Mouse (Mus musculus) MN1 (cell line): ENCODE results near the gene Steap4.
"Not testable (repeated sequence)": the region's sequence is repeated elsewhere in the genome, so short reads cannot be mapped to it uniquely, and the experiment has no call there.

Source experiments
- DNase-seq: peaks from one replicate; pipeline ENCODE4 v3.0.0-alpha.2; 2016; ENCODE audit warnings: low spot score

Gene Steap4

DNA sequence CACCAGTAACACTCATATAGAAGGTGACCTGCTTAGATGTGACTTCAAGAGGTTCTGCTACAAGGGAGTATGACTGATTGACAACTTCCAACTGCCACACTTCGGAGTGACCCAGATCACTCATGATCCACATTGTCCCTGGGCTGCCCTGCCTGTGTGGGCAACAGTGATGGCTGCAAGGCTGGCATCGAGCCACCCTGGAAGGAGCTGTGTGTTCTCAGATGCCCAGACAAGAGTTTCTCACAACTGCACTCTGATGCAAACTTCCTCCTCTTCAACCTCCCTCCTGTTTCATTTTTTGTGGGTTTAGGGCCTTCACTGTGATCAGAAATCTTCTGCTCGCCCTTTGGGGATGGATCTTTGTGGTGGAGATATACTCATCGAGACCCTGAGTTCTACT, 28.2 kb downstream of the Steap4 start:
- DNase-seq, result no peak

- DNase-seq, result not testable (repeated sequence)
These were observed 31.4 kb downstream of the Steap4 start for GRCm38 (mm10) chr5:7991631-7992030.

DNA sequence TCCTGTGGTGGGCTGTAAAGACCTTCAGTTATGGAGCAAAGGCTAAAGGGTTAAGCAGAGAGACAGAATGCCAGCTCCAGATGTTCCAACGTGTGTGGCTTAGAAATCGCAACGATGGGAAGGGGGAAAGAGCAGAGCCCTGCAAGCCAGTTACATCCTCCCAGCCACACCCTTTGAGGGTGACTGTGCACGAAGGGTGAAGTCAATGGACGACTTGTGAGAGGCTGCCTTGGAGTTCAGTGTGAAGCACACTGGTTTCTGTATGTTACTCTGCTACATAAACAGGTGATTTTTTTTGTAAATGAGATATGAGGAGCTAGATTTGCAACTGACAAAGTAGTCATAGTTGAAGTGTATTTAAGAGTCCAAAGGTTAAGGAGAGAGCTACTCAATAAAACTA, 33.5 kb downstream of the Steap4 start:
- DNase-seq, result no peak

- DNase-seq, result no peak
These were observed 35.1 kb downstream of the Steap4 start for GRCm38 (mm10) chr5:7995288-7995897.

DNA sequence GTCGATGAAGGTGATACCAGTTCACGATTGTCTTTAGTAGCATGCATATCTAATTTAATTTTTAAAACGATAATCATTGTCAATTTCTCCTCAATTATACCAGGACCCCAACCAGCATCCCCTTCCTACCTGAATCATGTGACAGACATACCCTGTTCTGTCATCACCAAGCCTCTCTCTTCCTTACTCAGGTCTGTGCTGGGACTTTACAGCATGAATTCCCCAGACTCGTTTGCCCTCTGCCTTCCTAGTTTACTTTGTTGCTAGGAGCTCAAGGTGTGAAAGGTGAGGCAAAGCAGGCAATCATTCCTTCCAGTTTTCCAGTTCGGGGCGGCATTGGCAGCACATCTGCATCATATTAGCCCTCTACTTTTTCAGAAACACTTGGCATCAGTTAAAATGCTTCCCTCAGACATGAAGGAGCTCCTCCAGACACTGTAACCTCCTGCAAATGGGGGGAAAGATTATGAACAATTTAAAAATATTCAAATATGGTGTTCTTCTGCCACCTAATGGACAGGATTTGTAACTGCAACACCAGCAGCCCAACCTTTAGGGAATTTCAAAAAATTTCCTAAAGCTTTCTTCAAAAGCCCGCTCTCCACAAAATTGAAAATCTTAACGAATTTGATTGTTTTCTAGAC, 36.3 kb downstream of the Steap4 start:
- peak; percentile 43 for DNase-seq

GRCm38 (mm10) chr5:7997086-7997485, 36.8 kb downstream of the Steap4 start:
- no peak for DNase-seq

GRCm38 (mm10) chr5:8000466-8000865, 40.2 kb downstream of the Steap4 start:
- no peak for DNase-seq

- DNase-seq, result no peak
These were observed 42.6 kb downstream of the Steap4 start for GRCm38 (mm10) chr5:8002827-8003226.

- no peak for DNase-seq
These were observed 53.0 kb downstream of the Steap4 start for GRCm38 (mm10) chr5:8013276-8013675.
